Mouse (Mus musculus) neural tube, embryonic 11.5 days (tissue): ENCODE results near the gene H2afx. TPM values are rescaled to one million over a fixed set of nuclear protein-coding genes. Genes with fewer than 3 reads are reported as not detected.

Experiments
- ATAC-seq: fragments of 200-750 bp; cut with Nextera tagmentation; 2 replicates; pipeline ENCODE4 v1.8.0; 2017; ENCODE audit warnings: moderate number of reproducible peaks, mild to moderate bottlenecking, moderate TSS enrichment, moderate library complexity; ENCODE audit not compliant: insufficient read depth, low FRiP score, low TSS enrichment
- DNase-seq: peaks from one replicate; pipeline ENCODE4 v3.0.0-alpha.2; 2015; ENCODE audit warnings: low spot score
- H3K27ac ChIP-seq: fragments of 300-500 bp; sonication (generic); 2 replicates; pipeline ENCODE4 v1.5.1; 2014; ENCODE audit warnings: low read depth, mild to moderate bottlenecking, low read length
- H3K27me3 ChIP-seq: fragments of 300-500 bp; sonication (generic); 2 replicates; pipeline ENCODE4 v1.6.1; 2014; ENCODE audit warnings: mild to moderate bottlenecking, low read length, mixed read lengths; ENCODE audit not compliant: control insufficient read depth, insufficient read depth
- H3K36me3 ChIP-seq: fragments of 300-500 bp; sonication (generic); 2 replicates; pipeline ENCODE4 v1.6.1; 2014; ENCODE audit warnings: mild to moderate bottlenecking, low read length, moderate library complexity, mixed read lengths; ENCODE audit not compliant: control insufficient read depth, insufficient read depth
- H3K4me1 ChIP-seq: fragments of 300-500 bp; sonication (generic); 2 replicates; pipeline ENCODE4 v1.6.1; 2014; ENCODE audit warnings: low read length, mixed read lengths; ENCODE audit not compliant: control insufficient read depth, insufficient read depth
- H3K4me2 ChIP-seq: fragments of 300-500 bp; sonication (generic); 2 replicates; pipeline ENCODE4 v1.6.1; 2014; ENCODE audit warnings: low read depth, mild to moderate bottlenecking, moderate library complexity
- H3K4me3 ChIP-seq: fragments of 300-500 bp; sonication (generic); 2 replicates; pipeline ENCODE4 v1.5.1; 2014; ENCODE audit warnings: low read depth, low read length
- H3K9ac ChIP-seq: fragments of 300-500 bp; sonication (generic); 2 replicates; pipeline ENCODE4 v1.6.1; 2014; ENCODE audit warnings: mild to moderate bottlenecking, low read length
- H3K9me3 ChIP-seq: fragments of 300-500 bp; sonication (generic); 2 replicates; pipeline ENCODE4 v1.6.1; 2016; ENCODE audit warnings: low read length; ENCODE audit not compliant: control insufficient read depth
- WGBS: fragments of 180-500 bp; shearing (Covaris S2); extraction: QIAGEN DNeasy Blood & Tissue Kit; methylation state at CpG from one replicate; pipeline ENCODE4 v1.1.7; 2014; 5-methylcytosine and 5-hydroxymethylcytosine counted together
- polyA plus RNA-seq: library from polyadenylated mRNA; unstranded; fragments of >200 nt; fragmentation: Nextera tagmentation; extraction: Ambion mirVana; gene quantifications from 2 replicates; pipeline ENCODE4 v1.2.1, GENCODE M21; 2014

The H2afx gene
- polyA plus RNA-seq = 366 and 382 TPM in 2 replicates

DNA sequence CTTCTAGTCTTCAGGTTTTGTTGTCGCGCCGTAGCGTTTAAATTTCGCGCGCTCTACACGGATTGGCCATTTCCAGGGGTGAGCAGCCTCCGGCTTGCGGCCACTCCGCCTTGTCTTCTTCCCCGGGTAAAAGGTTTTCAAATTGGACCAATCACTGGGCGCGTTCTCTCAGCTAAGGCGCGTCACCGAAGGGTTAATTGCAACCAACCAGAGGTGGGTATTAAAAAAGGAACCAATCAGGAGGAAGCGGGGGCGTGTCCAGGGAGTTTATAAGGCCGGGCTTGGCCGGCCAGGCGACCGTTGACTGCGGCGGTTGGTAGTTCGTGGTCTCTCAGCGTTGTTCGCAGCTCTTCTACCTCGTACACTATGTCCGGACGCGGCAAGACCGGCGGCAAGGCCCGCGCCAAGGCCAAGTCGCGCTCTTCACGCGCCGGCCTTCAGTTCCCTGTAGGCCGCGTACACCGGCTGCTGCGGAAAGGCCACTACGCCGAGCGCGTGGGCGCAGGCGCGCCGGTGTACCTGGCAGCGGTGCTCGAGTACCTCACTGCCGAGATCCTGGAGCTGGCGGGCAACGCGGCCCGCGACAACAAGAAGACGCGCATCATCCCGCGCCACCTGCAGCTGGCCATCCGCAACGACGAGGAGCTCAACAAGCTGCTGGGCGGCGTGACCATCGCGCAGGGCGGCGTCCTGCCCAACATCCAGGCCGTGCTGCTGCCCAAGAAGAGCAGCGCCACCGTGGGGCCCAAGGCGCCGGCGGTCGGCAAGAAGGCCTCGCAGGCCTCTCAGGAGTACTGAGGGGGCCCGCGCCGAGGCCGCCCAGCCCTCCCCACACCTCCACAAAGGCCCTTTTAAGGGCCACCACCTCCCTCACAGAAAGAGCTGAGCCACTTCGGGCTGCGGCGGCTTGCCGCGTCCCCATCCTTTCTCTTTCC is at the start of gene H2afx:
TSS of gene H2afx (plus strand) at position 299 of the 935 bp plus-strand sequence.
- peaks cover 6% of the 10 kb centered on the region for H3K4me1 ChIP-seq
- DNase-seq (peak; percentile 98), ATAC-seq (peak; percentile 96)
- H3K36me3 ChIP-seq = peaks cover 20% of the 10 kb centered on the region
- peak within 1 kb of the TSS; percentile 98 for H3K4me3 ChIP-seq
- H3K4me2 ChIP-seq = peak within 1 kb of the TSS; percentile 53
- whole genome bisulfite sequencing = under 1% methylated on average over 87 of the region's 91 CpGs
- H3K27ac ChIP-seq = peak within 1 kb of the TSS; percentile 93
- H3K27me3 ChIP-seq = no peaks in the 10 kb centered on the region
- peak within 1 kb of the TSS; percentile 97 for H3K9ac ChIP-seq
- H3K9me3 ChIP-seq = no peaks in the 10 kb centered on the region

DNA sequence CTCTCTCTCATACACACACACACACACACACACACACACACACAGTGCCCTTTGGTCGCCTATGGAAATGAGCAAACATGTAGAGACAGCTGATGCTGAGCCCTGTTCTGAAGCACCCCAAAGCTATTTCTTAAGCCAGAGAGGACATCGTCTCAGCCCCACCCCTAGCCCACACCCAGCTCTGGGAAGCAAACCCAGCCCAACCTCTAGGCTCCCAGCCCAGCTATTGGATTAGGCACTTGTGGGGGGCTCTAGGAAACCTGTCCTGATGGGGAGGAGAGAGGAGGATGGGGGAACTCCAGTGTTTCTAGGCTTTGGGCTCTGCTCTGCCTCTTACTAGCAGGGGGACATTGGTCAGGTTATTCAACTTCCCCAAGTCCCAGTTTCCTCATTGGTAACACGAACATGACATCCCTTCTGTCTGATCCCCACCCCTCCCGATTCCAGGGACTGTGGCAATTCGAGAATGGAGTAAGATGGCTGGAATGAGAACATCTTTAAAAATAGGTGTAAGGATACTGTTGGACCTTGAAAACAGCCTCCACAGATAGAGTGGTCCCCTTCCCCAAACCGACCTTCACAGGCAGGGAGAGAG is 48.1 kb upstream of the H2afx start:
- H3K4me2 ChIP-seq = peak overlapping the region; percentile 97; the same call in 1 of the 2 replicates

DNA sequence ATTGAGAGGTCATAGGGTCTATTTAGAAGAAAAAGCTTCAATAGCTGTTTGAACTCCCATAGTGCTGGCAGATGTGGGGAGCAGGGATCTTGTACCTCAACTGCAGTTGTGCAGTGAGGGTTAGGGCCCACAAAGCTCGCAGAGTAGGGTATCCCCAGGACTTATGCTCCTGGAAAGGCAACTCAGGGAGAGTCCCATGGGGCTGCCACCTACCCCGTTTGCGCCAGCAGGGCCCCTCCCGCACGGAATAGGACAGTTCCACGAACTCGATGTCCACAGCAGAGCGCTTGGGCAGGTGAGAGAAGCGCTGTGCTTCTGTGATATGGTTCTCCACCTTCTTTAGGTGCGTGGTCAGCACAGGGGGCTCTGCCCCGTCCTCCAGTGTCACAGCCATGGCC is 47.5 kb upstream of the H2afx start:
- Histone ChIP-seq H3K27me3 (peaks cover 12% of the 10 kb centered on the region; the same call in 1 of the 2 replicates), H3K4me2 (peak overlapping the region; percentile 97), H3K9me3 (no peaks in the 10 kb centered on the region), H3K27ac (no peak overlapping the region), H3K36me3 (peaks cover 3% of the 10 kb centered on the region), H3K4me1 (peaks cover 10% of the 10 kb centered on the region), H3K4me3 (peak overlapping the region; percentile 74), H3K9ac (peak overlapping the region; percentile 81)
- ATAC-seq = 0 out of 2 replicates have a peak, but pooled peaks have one; percentile 18
- WGBS = 2% methylated on average over 11 of the region's 11 CpGs
- DNase-seq = no peak

More for the DNA sequence above, 48.1 kb upstream of the H2afx start:
- H3K9ac ChIP-seq = no peak overlapping the region
- no peak for DNase-seq
- H3K27ac ChIP-seq = no peak overlapping the region
- H3K4me3 ChIP-seq = peak overlapping the region; percentile 74; the same call in 1 of the 2 replicates
- H3K9me3 ChIP-seq = no peaks in the 10 kb centered on the region
- WGBS = 17% methylated on average over 6 of the region's 6 CpGs
- ATAC-seq = no peak
- H3K27me3 ChIP-seq = peaks cover 12% of the 10 kb centered on the region; the same call in 1 of the 2 replicates
- peaks cover 3% of the 10 kb centered on the region for H3K36me3 ChIP-seq
- peaks cover 10% of the 10 kb centered on the region for H3K4me1 ChIP-seq

DNA sequence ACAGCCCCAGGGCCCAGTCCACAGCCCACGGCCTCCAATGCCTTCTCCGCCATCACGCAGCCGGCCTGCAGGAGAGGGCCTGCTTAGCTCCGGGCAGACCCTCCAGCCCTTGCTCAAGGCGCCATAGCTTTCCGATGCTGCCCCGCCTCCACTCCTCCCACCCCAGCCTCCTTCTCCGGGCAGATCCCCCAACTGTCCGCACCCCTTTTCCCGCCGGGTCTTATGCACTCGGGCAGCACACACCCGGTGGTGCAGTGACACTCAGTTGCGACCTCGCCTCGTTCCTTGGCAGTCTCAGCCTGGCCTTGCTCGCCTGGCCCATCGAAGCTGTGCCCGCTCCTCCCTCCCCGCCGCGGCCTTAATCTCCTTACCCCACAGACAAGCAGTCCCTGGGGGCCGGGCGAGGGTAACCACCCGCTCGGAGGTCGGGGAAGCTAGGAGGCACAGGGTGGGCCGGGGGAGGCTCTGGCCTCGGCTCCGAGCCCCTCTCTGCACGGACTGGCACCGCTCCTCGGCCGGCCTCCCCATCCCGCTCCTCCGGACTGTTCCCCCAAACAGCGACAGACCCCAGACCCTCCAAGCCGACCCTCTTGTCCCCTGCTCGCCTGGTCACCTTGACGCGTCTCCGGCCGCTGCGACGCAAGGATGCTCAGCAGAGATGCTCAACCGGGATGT is 47.0 kb upstream of the H2afx start:
- Histone ChIP-seq H3K4me2 (peak overlapping the region; percentile 97), H3K4me1 (peaks cover 10% of the 10 kb centered on the region), H3K9ac (peak overlapping the region; percentile 81), H3K4me3 (peak overlapping the region; percentile 74), H3K27ac (peak overlapping the region; percentile 53), H3K36me3 (peaks cover 3% of the 10 kb centered on the region), H3K27me3 (peaks cover 12% of the 10 kb centered on the region; the same call in 1 of the 2 replicates), H3K9me3 (no peaks in the 10 kb centered on the region)
- DNase-seq = peak; percentile 62
- WGBS = under 1% methylated on average over 45 of the region's 47 CpGs
- ATAC-seq = peak; percentile 45

DNA sequence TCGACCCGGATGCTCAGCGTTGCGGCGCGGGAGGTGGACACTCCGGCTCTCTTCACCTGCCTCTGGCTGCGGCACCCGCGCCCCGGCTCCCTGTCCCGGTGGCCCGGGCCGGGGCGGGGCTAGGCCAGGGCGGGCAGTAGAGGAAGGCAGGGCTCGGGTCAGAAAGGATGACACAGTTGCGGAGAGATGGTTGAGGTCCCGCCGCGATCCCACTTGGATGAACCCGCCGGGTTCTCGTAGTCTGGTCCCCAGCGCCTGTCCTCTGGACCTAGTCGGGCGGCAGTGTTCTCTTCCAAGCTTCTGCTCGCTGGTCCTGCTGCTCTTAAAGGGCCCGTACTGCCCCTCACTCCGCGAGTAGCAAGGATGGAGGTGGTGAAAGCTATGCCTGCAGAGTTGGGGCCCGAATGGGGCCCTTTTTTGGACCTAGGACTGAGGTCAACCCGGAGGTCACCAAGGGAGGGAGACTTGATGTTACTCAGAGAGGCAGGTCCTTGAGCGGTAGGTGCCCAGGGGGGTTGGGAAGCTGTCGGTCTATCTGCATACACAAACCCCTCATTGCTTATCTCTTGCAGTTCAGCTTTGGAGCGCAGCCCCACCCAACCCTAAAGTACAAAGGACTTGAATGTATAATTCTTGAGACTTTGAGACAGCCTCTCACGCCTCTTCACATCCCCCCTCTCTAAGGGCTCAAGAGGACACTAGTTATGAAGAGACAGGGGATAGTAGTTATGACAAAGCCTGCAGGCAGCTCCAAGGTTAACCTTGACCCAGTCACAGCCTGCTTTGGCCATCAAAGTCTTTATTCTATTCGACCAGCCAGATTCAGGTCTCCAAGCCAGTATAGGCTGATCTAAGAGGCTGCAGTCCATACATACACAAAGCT is 46.2 kb upstream of the H2afx start, which contains the start of gene Abcg4:
TSS of gene Abcg4 (minus strand) at position 540 of the 883 bp plus-strand sequence.
- Histone ChIP-seq H3K27me3 (peaks cover 12% of the 10 kb centered on the region; the same call in 1 of the 2 replicates), H3K4me2 (peak within 1 kb of the TSS; percentile 97), H3K27ac (peak within 1 kb of the TSS; percentile 53), H3K4me1 (peaks cover 10% of the 10 kb centered on the region), H3K9ac (peak within 1 kb of the TSS; percentile 81), H3K9me3 (no peaks in the 10 kb centered on the region), H3K36me3 (peaks cover 6% of the 10 kb centered on the region), H3K4me3 (peak within 1 kb of the TSS; percentile 74)
- peak; percentile 60 for ATAC-seq
- WGBS = 2% methylated on average over 38 of the region's 38 CpGs
- no peak for DNase-seq

DNA sequence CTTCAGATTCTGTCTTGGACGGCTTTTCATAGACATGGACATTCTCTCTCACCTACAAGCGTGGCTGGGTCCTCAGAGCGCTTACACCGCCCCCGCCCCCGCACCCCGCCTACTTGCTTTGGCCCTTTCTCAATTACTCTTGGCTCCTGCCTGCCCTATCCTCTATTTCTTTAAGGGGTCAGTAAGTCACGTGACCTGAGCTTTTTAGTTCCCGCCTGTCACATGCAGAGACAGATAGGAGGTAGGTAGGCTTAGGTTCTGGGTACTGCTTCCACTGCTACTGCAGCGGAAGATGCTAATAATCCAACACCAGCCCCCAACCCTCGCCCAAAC is 45.6 kb upstream of the H2afx start:
- no peak overlapping the region for H3K9ac ChIP-seq
- DNase-seq = peak; percentile 19
- H3K36me3 ChIP-seq = peaks cover 6% of the 10 kb centered on the region
- no peak for ATAC-seq
- H3K9me3 ChIP-seq = no peaks in the 10 kb centered on the region
- H3K27ac ChIP-seq = no peak overlapping the region
- no peak overlapping the region for H3K4me3 ChIP-seq
- 7% methylated on average over 11 of the region's 11 CpGs for WGBS
- peaks cover 10% of the 10 kb centered on the region for H3K4me1 ChIP-seq
- H3K4me2 ChIP-seq = peak overlapping the region; percentile 97; the same call in 1 of the 2 replicates
- peaks cover 12% of the 10 kb centered on the region; the same call in 1 of the 2 replicates for H3K27me3 ChIP-seq

DNA sequence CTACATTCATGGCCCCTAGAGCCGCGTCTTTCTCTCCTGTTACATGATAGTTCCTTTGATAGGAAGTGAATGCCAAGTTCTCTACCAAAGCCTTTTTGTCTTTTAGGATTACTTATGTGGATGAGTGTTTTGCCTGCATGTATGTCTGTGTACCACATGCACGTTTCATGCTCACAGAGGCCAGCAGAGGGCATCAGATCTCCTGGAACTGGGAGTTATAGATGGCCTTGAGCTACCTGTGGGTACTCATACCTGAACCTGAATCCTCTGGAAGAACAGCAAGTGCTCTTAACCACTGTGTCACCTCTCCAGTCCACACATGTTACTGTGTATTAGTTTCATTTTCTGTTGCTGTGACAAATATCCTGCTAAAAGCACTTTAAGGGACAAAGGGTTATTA is 42.0 kb upstream of the H2afx start:
- peaks cover 14% of the 10 kb centered on the region for H3K36me3 ChIP-seq
- H3K4me2 ChIP-seq = no peak overlapping the region
- no peak overlapping the region for H3K27ac ChIP-seq
- peaks cover 5% of the 10 kb centered on the region; the same call in 1 of the 2 replicates for H3K4me1 ChIP-seq
- no peak overlapping the region for H3K9ac ChIP-seq
- 72% methylated on average over 3 of the region's 3 CpGs for WGBS
- DNase-seq = peak; percentile 50
- no peaks in the 10 kb centered on the region for H3K9me3 ChIP-seq
- ATAC-seq = no peak
- H3K4me3 ChIP-seq = no peak overlapping the region
- H3K27me3 ChIP-seq = 0 out of 2 replicates have a peak, but pooled peaks cover 3% of the 10 kb centered on the region
